22 mouse cellular contexts compared by ENCODE assay signal in genomic region chr10:78347486-78347885, GRCm38 (mm10). TPM values are rescaled to one million over a fixed set of nuclear protein-coding genes. Genes with fewer than 3 reads are reported as not detected.
A peak's percentile ranks its signal among the peaks of the same experiment; 100 is the strongest.
DNase-seq lines count a peak whose midpoint lies in the region; ATAC-seq lines count a peak whose summit lies in the region.
"Had no signal": no experiment of that assay in that cellular context is flagged by ENCODE, and none has a peak within 500 bp of the region (broad histone marks: within the 10 kb centered on the region; RNA-seq: fewer than 3 reads in every experiment).

No protein-coding gene starts in this region.

- H3K27ac ChIP-seq in heart, embryonic 13.5 days (replicated peaks): no peak overlapping the region
- no peak overlapping the region for H3K27ac ChIP-seq in heart, embryonic 11.5 days (ENCODE audit: low read depth, low read length)
- peak overlapping the region; percentile 9; the same call in 1 of the 2 replicates for H3K27ac ChIP-seq in kidney, embryonic 15.5 days
- H3K27ac ChIP-seq: embryonic facial prominence, embryonic 13.5 days; forebrain, embryonic 13.5 days; gastrocnemius, adult 2 months; hindbrain, embryonic 13.5 days had no signal

- H3K4me1 ChIP-seq in heart, embryonic 13.5 days: peaks cover 20% of the 10 kb centered on the region
- H3K4me1 ChIP-seq in heart, embryonic 11.5 days (ENCODE audit: control insufficient read depth, insufficient read depth, low read length): peaks cover 4% of the 10 kb centered on the region; the same call in 1 of the 2 replicates
- H3K4me1 ChIP-seq in kidney, embryonic 15.5 days: peaks cover 58% of the 10 kb centered on the region

- no peak overlapping the region for H3K4me3 ChIP-seq in heart, embryonic 13.5 days
- no peak overlapping the region for H3K4me3 ChIP-seq in heart, embryonic 11.5 days (ENCODE audit: low read depth, low read length)
- H3K4me3 ChIP-seq in kidney, embryonic 15.5 days (replicated peaks): no peak overlapping the region
- H3K4me3 ChIP-seq: embryonic facial prominence, embryonic 13.5 days; forebrain, embryonic 13.5 days; gastrocnemius, adult 2 months; hindbrain, embryonic 13.5 days had no signal

- H3K9ac ChIP-seq in heart, embryonic 13.5 days: peak overlapping the region; percentile 42; the same call in 1 of the 2 replicates
- no peak overlapping the region for H3K9ac ChIP-seq in heart, embryonic 11.5 days (ENCODE audit: low read depth, low read length)
- no peak overlapping the region for H3K9ac ChIP-seq in kidney, embryonic 15.5 days
- H3K9ac ChIP-seq: embryonic facial prominence, embryonic 13.5 days; forebrain, embryonic 13.5 days; forebrain, postnatal 0 days; hindbrain, embryonic 13.5 days had no signal

- no peak for ATAC-seq in heart, embryonic 13.5 days (ENCODE audit: extremely low read depth, insufficient number of reproducible peaks, low FRiP score, low TSS enrichment)
- ATAC-seq in heart, embryonic 11.5 days (replicated peaks; ENCODE audit: insufficient number of reproducible peaks, low FRiP score, low TSS enrichment): no peak
- ATAC-seq in kidney, embryonic 15.5 days (replicated peaks; ENCODE audit: low FRiP score): 0 out of 2 replicates have a peak, but pooled peaks have one; percentile 22
- ATAC-seq: CD4-positive, CD25-positive, alpha-beta regulatory T cell, adult 4 months; forebrain, embryonic 13.5 days; forebrain, postnatal 0 days had no signal

- DNase-seq in kidney, adult 18-20 months: peak; percentile 52
- peak; percentile 60 for DNase-seq in kidney, postnatal 14 days
- DNase-seq in urinary bladder, postnatal 36 days (ENCODE audit: low spot score in 2 of 2): no peak
- DNase-seq in right cerebral cortex, postnatal 4 days: no peak
- DNase-seq in thymus, postnatal 0 days (ENCODE audit: low spot score): no peak
- DNase-seq: adrenal gland, adult 8-10 months; adrenal gland, postnatal 36 days; B cell, adult 2 months; cerebellum, postnatal 10 days; forebrain, postnatal 0 days; gastrocnemius, adult 2 months; gastrocnemius, postnatal 25 days; heart, postnatal 10 days; heart, postnatal 4 days had no signal

- 67% methylated on average over 6 of the region's 6 CpGs for WGBS in heart, embryonic 13.5 days
- WGBS in heart, embryonic 11.5 days (ENCODE audit: insufficient replicate concordance): 71% methylated on average over 6 of the region's 6 CpGs
- WGBS in kidney, embryonic 15.5 days: 66% methylated on average over 6 of the region's 6 CpGs

- H3K27me3 ChIP-seq in heart, embryonic 13.5 days (replicated peaks): no peaks in the 10 kb centered on the region
- H3K27me3 ChIP-seq in heart, embryonic 11.5 days (ENCODE audit: control insufficient read depth, insufficient read depth, low read length): no peaks in the 10 kb centered on the region
- no peaks in the 10 kb centered on the region for H3K27me3 ChIP-seq in kidney, embryonic 15.5 days
- H3K27me3 ChIP-seq: embryonic facial prominence, embryonic 13.5 days; forebrain, embryonic 13.5 days; hindbrain, embryonic 13.5 days had no signal

- no peak overlapping the region for H3K4me2 ChIP-seq in heart, embryonic 13.5 days
- H3K4me2 ChIP-seq in heart, embryonic 11.5 days: no peak overlapping the region
- no peak overlapping the region for H3K4me2 ChIP-seq in kidney, embryonic 15.5 days
- H3K4me2 ChIP-seq: embryonic facial prominence, embryonic 13.5 days; forebrain, embryonic 13.5 days; hindbrain, embryonic 13.5 days had no signal

- H3K9me3 ChIP-seq in heart, embryonic 13.5 days: no peaks in the 10 kb centered on the region
- no peaks in the 10 kb centered on the region for H3K9me3 ChIP-seq in heart, embryonic 11.5 days (replicated peaks; ENCODE audit: control insufficient read depth, low read length)
- H3K9me3 ChIP-seq in kidney, embryonic 15.5 days (replicated peaks): no peaks in the 10 kb centered on the region
- H3K9me3 ChIP-seq: embryonic facial prominence, embryonic 13.5 days; forebrain, embryonic 13.5 days; hindbrain, embryonic 13.5 days had no signal

- 0 out of 2 replicates have a peak, but pooled peaks cover 3% of the 10 kb centered on the region for H3K36me3 ChIP-seq in heart, embryonic 13.5 days
- H3K36me3 ChIP-seq in heart, embryonic 11.5 days (ENCODE audit: control insufficient read depth, insufficient read depth, low read length): no peaks in the 10 kb centered on the region; the same call in 1 of the 2 replicates
- peaks cover 10% of the 10 kb centered on the region for H3K36me3 ChIP-seq in kidney, embryonic 15.5 days
- H3K36me3 ChIP-seq: G1E had no signal

RNA-seq across cellular contexts. Expression of gene Agpat3, which starts 4.8 kb away (rescaled TPM):
- polyA plus RNA-seq in heart, embryonic 13.5 days (2015; fragmentation: Nextera tagmentation; extraction: Ambion mirVana): 36.7 and 41.7 TPM in 2 replicates
- polyA plus RNA-seq in heart, embryonic 11.5 days (2014; fragmentation: Nextera tagmentation; extraction: Ambion mirVana): 32.4 and 36.1 TPM in 2 replicates
- polyA plus RNA-seq in kidney, embryonic 15.5 days (2015; fragmentation: Nextera tagmentation; extraction: Ambion mirVana): 84.9 and 88.7 TPM in 2 replicates
- polyA plus RNA-seq in thymus, postnatal 0 days (2015; fragmentation: Nextera tagmentation; extraction: Ambion mirVana): 139 and 152 TPM in 2 replicates

Comparison
In these comparisons a context has a peak if more than half of its experiments do, and no peak if none do; other contexts are left out.
1. DNase-seq: peak in kidney, adult 18-20 months (single experiment) and kidney, postnatal 14 days (single experiment); none in urinary bladder, postnatal 36 days (0 of 2), right cerebral cortex, postnatal 4 days (single experiment) and thymus, postnatal 0 days (single experiment).